ENCODE assay signal across 8 mouse cellular contexts in genomic region chr4:119421191-119421590, GRCm38 (mm10). TPM values are rescaled to one million over a fixed set of nuclear protein-coding genes. Genes with fewer than 3 reads are reported as not detected.
DNase-seq lines count a peak whose midpoint lies in the region; ATAC-seq and TF ChIP-seq lines count a peak whose summit lies in the region.

No protein-coding gene starts in this region.

- no peak for TF ChIP-seq CTCF in testis, adult 2 months (IDR thresholded peaks at IDR 0.05; ENCODE audit: control insufficient read depth, insufficient read depth, insufficient replicate concordance, low read depth, low read length)

- no peak for ATAC-seq in limb, embryonic 15.5 days (ENCODE audit: insufficient number of reproducible peaks, low FRiP score, low TSS enrichment, low read depth)

- peaks cover 13% of the 10 kb centered on the region for H3K4me1 ChIP-seq in testis, adult 2 months (ENCODE audit: control insufficient read depth, insufficient read depth, low read length)
- H3K4me1 ChIP-seq in limb, embryonic 15.5 days: peaks cover 21% of the 10 kb centered on the region

- no peak overlapping the region for H3K27ac ChIP-seq in testis, adult 2 months (ENCODE audit: control insufficient read depth, insufficient read depth, low read depth, low read length)
- H3K27ac ChIP-seq in limb, embryonic 15.5 days: no peak overlapping the region

- WGBS in limb, embryonic 15.5 days: 57% methylated on average over 3 of the region's 3 CpGs

- no peaks in the 10 kb centered on the region for H3K9me3 ChIP-seq in limb, embryonic 15.5 days

- peak overlapping the region; percentile 84 for H3K4me2 ChIP-seq in limb, embryonic 15.5 days

- TF ChIP-seq POLR2A in testis, adult 2 months (IDR thresholded peaks at IDR 0.05; ENCODE audit: control insufficient read depth, low read depth, low read length): no peak

- no peaks in the 10 kb centered on the region for H3K27me3 ChIP-seq in testis, adult 2 months (ENCODE audit: control insufficient read depth, insufficient read depth, low read length)
- H3K27me3 ChIP-seq in limb, embryonic 15.5 days: no peaks in the 10 kb centered on the region

- peak overlapping the region; percentile 92 for H3K4me3 ChIP-seq in testis, adult 2 months (ENCODE audit: control insufficient read depth, low read depth, low read length)
- peak overlapping the region; percentile 68 for H3K4me3 ChIP-seq in limb, embryonic 15.5 days

- DNase-seq in adrenal gland, adult (ENCODE audit: inconsistent age in 2 of 2, low spot score in 1 of 2): peak; percentile 71 to 81
- no peak for DNase-seq in adrenal gland, postnatal 4 days (ENCODE audit: low spot score in 2 of 2)
- DNase-seq in testis, postnatal 10 days (ENCODE audit: low spot score): no peak
- DNase-seq in yolk sac, embryonic 10.5 days (ENCODE audit: low spot score): peak; percentile 6
- no peak for DNase-seq in right cerebral cortex, postnatal 4 days
- DNase-seq in urinary bladder, postnatal 14 days (ENCODE audit: low spot score): no peak

- H3K36me3 ChIP-seq in testis, adult 2 months (ENCODE audit: control insufficient read depth, insufficient read depth, low read length): no peaks in the 10 kb centered on the region
- peaks cover 11% of the 10 kb centered on the region; the same call in 1 of the 2 replicates for H3K36me3 ChIP-seq in limb, embryonic 15.5 days

- H3K9ac ChIP-seq in limb, embryonic 15.5 days: no peak overlapping the region

RNA-seq across cellular contexts. Expression of gene Ppcs, which starts 1.0 kb away (rescaled TPM):
- total RNA-seq in adrenal gland, postnatal 4 days (2021): 10 to 100 TPM; 31.4 to 36.9 TPM
- 4.8 and 5.3 TPM in 2 replicates for polyA plus RNA-seq in testis, adult 2 months (2012; rRNA removed)
- polyA plus RNA-seq in limb, embryonic 15.5 days (2015; fragmentation: Nextera tagmentation; extraction: Ambion mirVana): 26.6 and 29.2 TPM in 2 replicates

RNA-seq across cellular contexts. Expression of gene Zmynd12, which starts 1.4 kb away (rescaled TPM):
- 1 to 10 TPM; 2.5 to 5.1 TPM for total RNA-seq in adrenal gland, postnatal 4 days (2021)
- 89.5 and 104 TPM in 2 replicates for polyA plus RNA-seq in testis, adult 2 months (2012; rRNA removed)
- polyA plus RNA-seq in limb, embryonic 15.5 days (2015; fragmentation: Nextera tagmentation; extraction: Ambion mirVana): 0.10 and 0.27 TPM in 2 replicates

RNA-seq across cellular contexts. Expression of gene Ccdc30, which starts 5.9 kb away (rescaled TPM):
- 10 to 100 TPM; 11.8 to 14.0 TPM for total RNA-seq in adrenal gland, postnatal 4 days (2021)
- 182 and 206 TPM in 2 replicates for polyA plus RNA-seq in testis, adult 2 months (2012; rRNA removed)
- polyA plus RNA-seq in limb, embryonic 15.5 days (2015; fragmentation: Nextera tagmentation; extraction: Ambion mirVana): 3.1 and 5.8 TPM in 2 replicates

Comparison
In these comparisons a context has a peak if more than half of its experiments do, and no peak if none do; other contexts are left out.
1. DNase-seq: peak in adrenal gland, adult (2 of 2) and yolk sac, embryonic 10.5 days (single experiment); none in adrenal gland, postnatal 4 days (0 of 2), testis, postnatal 10 days (single experiment), right cerebral cortex, postnatal 4 days (single experiment) and urinary bladder, postnatal 14 days (single experiment).
2. RNA of gene Zmynd12, which starts 1.4 kb away (polyA plus RNA-seq): 89.5 to 104 TPM in testis, adult 2 months; 0.10 to 0.27 TPM in limb, embryonic 15.5 days; every median in the first group is over 10 times any median in the second.
3. RNA of gene Ccdc30, which starts 5.9 kb away (polyA plus RNA-seq): 182 to 206 TPM in testis, adult 2 months; 3.1 to 5.8 TPM in limb, embryonic 15.5 days; every median in the first group is over 10 times any median in the second.